Mouse (Mus musculus) left cerebral cortex, postnatal 10 days (tissue): Measurements from ENCODE around the gene Lin52. TPM values are rescaled to one million over a fixed set of nuclear protein-coding genes. Genes with fewer than 3 reads are reported as not detected.

Experiments
- DNase-seq, 2 experiments: peaks; one replicate each; pipeline ENCODE4 v3.0.0; 2021 to 2022; ENCODE audit warnings: low spot score in 2 of 2, mixed read lengths in 1 of 2; ENCODE audit errors: extremely low spot score in 1 of 2
- intact Hi-C: fragments of 180-260 bp; cut with DNase I; formaldehyde crosslinking; loops from one replicate; pipeline ENCODE4 v1.15.1; 2025
- total RNA-seq, 2 experiments: library from RNA; stranded (reverse); gene quantifications; 2 replicates each; pipeline ENCODE4 v1.2.3; 2021

The Lin52 gene
- total RNA-seq, 2 experiments from 2014 or later: 16.0 to 16.8 TPM

DNA sequence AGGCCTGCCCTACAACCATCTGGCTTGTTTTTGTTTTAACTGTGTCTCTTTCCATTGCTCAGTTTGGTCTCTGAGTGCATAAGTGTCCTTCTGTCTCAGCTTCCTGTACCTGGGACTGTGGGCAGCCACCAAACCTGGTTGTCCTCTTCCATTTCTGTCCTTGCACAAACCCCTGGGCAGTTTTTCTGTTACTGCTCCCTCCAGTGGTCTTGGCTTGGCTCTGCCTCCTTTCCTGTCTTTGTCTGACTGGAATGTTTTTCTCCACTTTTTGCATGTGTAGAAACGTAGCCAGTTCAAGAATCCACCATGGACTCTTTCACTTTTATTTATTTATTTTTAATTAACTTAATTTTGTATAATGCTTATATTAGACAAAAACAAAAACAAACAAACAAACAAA, 8.6 kb downstream of the Lin52 start:
- DNase-seq: no peak
- intact Hi-C loops: no loop called here

DNA sequence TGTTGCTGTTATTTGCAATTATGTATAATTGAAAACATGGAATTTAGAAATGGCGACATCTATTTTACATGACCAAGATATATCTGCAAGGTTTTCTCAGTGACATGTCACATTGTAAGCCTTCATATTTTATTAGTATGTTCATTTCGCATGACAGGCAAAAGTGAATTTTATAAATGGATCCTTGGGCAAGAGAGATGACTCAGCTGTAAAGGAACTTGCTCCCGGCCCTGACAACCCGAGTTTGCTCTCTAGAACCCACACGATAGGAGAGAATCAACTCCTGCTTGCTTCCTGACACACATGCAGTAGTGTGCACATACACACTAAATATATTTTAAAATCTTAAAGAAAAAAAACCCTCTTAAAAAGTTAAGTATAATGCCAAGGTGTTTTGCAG, 10.2 kb downstream of the Lin52 start:
- DNase-seq: no peak
- intact Hi-C loops: no loop called here

DNA sequence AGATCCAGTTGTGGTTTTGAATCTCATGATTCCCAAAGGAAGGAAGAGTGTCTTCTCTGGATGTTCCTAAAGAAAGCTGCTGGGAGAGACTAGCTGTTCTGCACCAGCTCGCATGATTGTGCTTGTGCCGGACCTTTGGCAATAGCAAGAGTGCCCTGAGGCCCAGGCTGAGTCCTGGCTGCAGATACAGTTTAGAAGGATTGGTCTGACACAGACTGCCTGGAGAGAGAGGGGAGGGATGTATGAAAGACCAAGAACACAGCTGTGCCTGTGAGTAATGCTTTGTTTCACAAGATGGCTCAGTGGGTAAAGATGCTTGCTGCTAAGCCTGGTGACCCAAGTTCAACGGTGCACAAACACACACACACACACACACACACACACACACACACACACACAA, 11.6 kb downstream of the Lin52 start:
- DNase-seq: no peak
- intact Hi-C loops: no loop called here

DNA sequence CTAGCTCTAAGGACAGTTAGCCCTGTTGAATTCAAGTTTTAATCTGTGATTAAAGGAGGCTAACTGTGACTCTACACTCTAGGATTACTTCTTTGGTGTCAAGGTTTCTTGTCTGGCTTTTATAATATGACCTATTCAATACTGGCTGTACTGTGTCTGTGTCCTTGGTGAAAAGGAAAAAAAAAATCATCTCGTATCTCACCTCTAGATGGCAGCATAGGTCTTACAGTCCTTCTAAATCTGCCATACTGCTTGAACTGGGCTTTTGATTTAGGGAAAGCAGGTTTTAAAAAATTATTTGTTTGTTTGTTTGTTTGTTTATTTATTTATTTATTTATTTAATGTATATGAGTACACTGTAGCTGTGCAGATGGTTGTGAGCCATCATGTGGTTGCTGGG, 17.5 kb downstream of the Lin52 start:
- peak in 1 of 2 experiments; percentile 50 for DNase-seq

DNA sequence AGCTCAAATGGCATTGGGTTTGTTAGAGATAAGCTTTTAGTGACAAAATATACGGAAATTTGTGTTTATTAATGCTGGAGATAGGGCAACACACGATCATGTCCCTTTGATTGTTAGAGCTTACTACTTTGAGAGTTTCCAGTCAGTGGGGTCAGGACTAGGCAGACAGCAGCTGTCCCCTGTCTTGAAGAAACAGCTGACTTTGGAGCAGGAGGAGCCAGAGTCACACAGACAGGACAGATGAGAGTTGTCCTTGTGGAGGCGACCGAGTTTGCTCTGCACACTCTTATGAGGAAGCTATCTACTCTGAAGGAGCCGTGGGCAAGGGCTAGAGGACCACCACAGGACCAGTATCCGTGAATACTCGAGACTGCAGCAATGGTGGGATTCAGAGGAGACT, 27.7 kb downstream of the Lin52 start:
- DNase-seq: no peak

More for the DNA sequence above, 17.5 kb downstream of the Lin52 start:
- intact Hi-C loops: no loop called here

DNA sequence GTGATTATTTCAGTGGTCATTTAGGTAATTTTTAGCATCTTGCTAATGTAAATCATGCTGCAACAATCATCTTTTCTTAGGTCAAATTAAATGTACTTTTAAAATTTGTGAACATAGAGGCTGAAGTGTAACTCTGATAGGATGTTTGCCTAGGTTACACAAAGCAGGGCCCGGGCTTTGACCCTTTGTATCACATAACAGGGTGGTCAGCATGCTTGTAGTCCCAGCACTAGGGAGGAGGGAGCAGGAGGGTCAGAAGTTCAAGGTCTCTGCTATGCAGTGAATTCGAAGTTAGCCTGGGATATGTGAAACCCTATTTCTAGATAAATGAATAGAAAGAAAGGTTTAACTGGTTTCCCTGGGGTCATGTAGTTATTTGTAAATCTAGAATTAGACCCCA, 30.0 kb downstream of the Lin52 start:
- no peak for DNase-seq
- intact Hi-C loops: no loop called here

More for the DNA sequence above, 27.7 kb downstream of the Lin52 start:
- intact Hi-C loops: no loop called here

DNA sequence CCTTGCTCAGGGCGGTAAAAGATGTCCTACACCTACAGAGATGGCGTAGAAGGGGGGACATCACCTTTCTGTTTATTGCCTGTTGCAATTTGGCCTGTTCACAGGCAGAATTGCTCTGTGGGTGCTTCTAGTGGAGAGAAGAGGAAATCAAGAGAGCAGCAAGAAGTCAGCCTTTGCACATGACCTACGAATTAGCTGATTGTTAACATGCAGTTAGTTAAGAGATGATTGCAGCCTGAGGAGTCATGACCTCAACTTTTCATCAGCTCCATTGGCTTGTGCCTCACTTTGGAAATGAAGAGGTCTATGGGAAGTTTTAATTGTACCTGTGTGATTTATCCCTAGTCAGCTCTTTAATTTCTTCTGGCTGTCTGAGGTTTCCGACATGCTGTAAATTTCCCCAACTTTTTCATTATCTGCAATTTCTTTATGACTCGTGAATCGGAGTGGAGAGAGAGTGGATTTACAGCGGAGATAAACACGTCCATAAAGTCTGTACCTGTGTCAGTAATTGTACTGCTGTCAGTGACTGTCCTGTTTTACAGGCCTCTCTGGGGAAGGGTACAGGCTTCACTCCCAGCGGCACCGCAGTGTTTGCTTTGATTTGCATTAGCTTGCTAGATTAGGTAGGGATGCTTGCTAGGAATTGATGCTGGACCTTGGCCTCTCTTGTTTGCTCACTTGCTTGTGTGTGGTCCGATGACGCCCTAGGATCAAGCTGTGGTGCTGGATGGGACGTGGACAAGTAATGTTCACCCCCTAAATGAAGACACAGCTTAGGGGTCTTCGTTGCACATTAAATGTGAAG, 31.8 kb downstream of the Lin52 start:
- intact Hi-C loops: no loop called here
- no peak for DNase-seq

DNA sequence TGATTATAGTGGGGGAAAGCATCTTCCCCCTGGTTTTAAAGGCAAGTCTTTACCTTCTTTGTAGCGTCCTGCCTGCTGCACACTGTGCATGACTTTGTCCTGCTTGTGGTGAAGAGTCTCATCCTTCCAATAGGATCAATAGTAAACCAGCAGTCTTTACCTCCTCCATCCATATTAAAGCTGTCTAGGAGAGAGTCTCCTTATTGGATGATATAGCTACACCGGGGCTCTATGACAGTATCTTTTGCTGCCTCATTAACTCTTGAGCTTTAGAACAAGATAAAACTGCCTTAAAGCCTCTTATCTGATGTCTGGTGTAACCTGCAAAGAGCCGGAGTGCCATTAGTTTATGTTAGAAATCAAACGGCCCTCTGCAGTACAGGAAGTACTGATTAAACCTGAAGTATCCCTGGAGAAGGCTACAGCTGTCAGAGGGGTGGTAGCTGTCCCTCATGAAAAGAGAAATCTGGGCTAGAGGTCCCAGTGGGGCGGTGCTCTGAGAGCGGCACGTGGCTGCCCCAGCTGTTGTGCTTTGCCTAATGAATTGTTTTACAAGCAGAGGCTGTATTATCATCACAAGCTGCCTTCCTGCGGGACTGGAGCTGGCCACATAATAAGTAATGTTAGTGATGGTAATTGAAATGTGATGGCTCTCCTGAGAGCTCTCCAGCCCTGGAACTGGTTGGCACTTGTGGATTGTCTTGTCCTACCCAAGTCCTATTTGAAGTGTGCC, 36.3 kb downstream of the Lin52 start:
- peak in 1 of 2 experiments; percentile 31 for DNase-seq
- intact Hi-C loops: no loop called here

DNA sequence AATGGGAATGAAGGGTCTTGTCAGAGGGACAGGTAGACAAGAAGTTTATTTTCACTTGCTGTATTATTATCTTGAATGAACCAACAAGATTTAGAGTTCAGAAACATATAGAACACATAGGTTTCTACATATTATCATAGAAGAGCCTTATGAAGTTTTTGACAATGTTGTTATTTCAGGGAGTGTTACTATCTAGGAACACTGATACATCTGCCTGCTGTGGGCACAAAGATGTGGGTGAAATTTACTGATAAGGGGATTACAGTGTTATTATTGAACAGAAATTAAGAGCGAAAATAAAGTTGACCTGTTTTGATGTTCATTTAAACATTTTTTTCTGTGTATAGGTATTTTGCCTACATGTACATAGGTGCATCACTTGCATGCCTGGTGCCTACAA, 45.6 kb downstream of the Lin52 start:
- no peak for DNase-seq
- intact Hi-C loops: no loop called here

DNA sequence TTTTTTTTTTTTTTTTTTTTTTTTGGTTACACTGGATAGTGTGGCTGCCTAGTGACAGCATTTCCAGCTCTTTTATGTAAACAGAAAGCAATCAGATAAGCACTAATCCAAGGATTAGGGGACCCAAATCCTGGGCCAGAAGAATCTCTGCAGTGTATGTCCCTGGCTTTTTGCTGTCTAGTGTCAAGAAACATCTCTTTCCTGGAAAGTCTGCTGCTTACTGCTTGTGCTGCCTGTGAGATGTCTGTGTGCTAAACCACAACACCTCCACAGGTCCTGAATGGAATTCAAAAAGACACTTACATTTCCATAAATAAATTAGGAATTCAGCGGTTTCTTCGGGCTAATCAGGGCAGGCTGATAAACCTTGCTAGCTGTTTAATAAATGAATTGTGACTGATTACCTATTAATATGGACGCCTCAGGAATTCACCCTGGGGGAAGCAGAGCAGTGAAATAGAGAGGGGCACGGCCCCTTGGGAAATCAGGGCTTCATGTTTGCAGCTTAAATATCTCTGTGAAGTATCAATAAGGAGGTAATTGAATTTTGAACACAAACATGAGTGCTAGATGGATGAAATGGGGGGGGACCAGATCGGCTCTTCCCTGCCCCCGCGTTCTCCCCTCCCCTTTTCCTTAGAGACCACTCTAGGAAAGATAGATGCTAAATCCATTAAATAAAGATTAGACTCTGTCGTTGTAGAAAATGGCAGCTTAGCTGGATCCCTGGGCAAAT, 49.5 kb downstream of the Lin52 start:
- no peak for DNase-seq
- intact Hi-C loops: no loop called here

DNA sequence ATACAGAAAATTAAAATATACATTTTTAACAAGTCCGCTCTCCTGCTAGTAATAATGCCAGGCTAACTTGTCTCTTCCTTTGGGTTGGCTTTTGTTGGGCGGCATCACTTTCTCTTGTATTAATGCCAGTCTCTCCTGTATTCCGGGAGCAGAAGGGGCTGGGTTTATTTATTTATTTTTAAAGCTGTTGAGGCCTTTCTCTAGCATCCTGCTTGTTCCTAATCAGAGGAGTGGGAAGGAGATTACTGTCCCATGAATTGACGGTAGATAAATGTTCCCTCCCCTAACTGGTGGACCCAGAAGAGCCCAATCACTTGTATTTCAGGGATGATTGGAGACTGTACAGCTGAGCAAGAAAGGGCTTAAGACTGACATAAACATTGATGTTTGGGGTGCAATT, 50.1 kb downstream of the Lin52 start:
- intact Hi-C loops: no loop called here
- DNase-seq: no peak

DNA sequence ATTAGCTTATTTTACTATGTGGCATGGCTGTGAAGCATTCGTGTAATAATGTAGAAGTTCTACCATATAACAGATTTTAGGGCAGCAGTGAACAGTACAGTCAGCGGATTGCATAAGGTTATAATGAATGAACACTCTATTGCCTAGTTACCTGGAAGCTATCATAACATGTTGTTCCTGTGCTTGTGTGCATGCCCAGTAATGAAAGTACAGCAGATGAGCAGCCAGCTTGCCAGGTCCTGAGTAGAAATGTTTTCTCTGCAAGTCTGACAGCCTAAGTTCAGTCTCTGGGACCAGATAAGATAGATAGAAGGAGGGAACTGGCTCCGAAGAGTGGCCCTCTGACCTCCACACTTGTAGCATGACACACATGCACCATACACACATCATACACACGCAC, 55.6 kb downstream of the Lin52 start:
- DNase-seq: no peak
- intact Hi-C loops: no loop called here

DNA sequence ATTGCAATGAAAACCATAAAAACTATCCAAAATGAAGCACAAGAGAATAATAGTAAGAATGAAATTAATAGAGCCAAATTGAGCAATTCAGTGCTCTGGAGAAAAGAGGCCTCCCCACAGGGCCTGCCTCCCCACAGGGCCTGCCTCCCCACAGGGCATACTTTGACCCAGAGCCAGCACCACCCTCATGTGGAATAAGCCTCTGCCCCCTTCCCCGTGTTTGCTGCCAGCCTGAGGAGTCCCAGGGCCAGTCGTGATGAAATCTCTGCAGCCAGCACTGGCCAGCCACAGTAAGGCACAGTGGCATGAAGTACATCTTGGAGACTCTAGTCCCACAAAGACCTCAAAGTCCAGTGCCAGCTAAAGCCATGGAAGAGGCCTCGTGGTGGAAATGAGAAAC, 60.8 kb downstream of the Lin52 start:
- intact Hi-C loops: no loop called here
- no peak for DNase-seq

DNA sequence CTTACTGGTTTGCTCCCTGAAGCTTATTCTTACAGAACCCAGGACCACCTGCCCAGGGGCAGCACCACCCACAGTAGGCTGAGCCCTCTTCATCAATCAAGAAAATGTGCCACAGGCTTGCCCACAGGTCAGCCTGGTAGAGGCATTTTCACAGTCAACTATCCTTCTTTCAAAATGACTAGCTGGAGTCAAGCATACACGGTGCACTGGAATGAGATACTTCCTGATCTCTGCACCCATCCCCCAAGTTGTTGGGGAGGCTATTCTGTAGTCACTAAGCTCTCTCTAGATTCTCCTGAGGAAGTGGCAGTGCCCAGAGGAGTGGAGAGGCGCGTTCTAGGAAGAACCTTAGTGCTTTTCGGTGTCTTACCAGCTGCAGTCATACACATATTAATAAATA, 64.3 kb downstream of the Lin52 start:
- intact Hi-C loops: no loop called here
- no peak for DNase-seq

DNA sequence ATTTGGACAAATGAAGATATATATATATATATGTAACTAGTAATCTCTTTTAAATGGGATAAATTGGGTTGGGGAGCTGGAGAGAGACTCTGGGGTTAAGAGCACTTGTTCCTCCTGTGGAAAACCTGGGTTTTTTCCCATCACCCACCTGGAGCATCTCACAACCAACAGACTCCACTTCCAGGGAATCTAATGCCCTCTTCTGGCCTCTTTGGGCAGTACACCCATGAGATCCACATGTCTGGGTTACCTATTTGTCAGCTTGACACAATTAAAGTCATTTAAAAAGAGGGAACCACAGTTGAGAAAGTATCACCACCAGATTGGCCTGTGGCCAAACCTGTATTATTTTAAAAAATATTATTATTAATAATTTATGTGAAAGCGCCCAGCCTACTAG, 65.4 kb downstream of the Lin52 start:
- intact Hi-C loops: no loop called here

DNA sequence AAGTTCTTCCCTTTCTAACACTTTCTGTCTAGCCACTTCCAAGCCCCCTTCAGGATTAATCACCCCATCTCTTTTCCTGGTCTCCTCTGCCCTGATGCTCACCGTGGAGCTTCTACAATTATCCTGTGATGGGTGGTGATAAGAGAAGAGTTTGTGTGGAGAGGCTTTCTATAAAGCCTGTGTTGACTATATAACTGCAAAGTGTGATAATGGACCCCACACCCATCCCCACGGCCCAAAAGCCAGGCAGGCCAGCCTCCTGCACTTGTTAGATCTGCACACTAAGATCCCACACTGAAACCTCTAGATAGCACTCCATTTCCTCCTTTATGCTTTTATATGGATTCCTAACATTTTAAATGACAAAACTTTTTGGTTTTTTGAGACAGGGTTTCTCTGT, 66.8 kb downstream of the Lin52 start:
- intact Hi-C loops: no loop called here
- no peak for DNase-seq

More for the DNA sequence above, 65.4 kb downstream of the Lin52 start:
- no peak for DNase-seq

DNA sequence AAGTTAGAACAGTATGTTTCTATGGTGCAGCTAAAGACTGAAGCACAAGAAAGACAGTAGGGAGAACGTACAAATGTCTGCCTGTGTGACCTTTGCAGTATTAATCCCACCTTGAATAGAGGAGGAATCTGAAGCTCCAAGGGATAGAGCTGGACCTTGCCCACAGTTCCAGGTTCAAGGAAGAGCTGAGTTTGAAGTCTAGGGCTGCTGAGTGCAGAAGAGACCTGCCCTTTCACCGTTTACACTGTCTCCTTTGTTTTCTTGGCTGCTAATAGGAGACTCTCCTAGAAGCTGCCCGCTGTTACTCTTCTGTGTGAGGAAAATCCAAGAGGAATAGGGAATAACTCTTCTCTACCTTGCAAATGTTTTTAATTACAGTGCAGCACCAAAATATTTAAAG, 72.5 kb downstream of the Lin52 start:
- intact Hi-C loops: no loop called here
- no peak for DNase-seq

DNA sequence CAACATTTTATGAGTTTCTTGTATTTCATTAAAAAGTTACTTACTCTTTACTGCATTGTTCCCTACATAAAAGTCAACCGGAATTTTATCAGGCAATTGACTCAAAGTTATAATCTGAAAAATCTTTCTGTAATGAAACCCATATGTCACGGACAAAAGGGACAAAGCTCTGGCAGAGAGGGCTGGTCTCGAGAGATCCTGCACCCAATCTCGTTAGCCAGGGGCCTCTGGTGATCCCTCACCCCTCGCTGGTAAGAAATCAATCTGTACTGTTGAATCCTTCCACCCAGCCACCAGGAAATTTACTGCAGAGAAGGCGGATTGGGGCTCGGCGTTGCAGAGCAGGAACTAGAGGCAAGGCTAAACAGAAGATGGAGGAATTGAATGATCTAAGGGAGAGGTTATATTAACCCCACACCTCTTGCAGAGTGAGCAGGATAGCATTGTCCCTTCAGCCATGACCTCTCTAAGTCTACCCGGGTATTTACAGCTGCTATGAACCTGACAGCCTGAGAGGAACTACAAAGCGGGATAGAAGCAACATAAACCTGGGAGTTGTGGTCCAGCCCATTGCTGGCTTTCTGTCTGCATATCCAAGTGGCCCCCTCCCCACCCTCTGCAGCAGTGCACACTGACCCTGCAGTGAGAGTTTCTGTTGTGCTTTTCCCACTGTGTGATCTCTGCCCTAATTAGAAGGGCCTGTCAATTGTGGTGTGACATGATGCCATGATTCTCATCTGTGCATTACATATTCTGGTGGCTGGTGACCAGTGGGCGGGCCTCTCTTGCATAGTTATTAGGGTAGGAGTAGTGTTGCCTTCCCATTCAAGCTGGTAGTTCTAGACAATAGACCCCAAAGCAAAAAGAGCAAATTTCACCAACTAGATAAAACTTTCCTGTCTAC, 73.2 kb downstream of the Lin52 start:
- intact Hi-C loops: no loop called here
- no peak for DNase-seq

DNA sequence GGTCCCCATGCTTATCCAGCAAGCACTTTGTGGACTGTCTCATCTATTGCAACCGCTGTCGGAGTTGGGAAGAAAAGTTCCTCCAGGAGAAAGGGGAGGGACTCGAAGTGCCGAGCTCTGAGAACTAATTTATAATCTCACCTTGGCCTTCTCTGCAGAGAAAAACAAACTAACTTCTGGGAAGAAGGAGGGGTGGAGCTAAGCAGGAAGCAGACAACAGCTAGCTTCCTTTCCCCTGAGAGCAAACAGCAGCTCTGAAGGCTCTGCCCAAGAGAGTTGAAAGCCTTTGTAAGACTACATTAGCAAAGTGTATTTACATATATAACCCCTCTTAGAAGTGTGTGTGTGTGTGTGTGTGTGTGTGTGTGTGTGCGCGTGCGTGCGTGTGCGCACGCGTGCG, 74.2 kb downstream of the Lin52 start:
- DNase-seq: no peak
- intact Hi-C loops: no loop called here
